Mouse (Mus musculus) v-Abl transformed pro-B cells (cell line): ENCODE data around the gene Tdrkh.

Experiments
- in situ Hi-C, 2 experiments: fragments of 400-800 bp; cut with MboI; formaldehyde crosslinking; loops; one replicate each; pipeline ENCODE4 v1.15.1; 2025; ENCODE audit not compliant: unreplicated experiment in 2 of 2

The Tdrkh gene

DNA sequence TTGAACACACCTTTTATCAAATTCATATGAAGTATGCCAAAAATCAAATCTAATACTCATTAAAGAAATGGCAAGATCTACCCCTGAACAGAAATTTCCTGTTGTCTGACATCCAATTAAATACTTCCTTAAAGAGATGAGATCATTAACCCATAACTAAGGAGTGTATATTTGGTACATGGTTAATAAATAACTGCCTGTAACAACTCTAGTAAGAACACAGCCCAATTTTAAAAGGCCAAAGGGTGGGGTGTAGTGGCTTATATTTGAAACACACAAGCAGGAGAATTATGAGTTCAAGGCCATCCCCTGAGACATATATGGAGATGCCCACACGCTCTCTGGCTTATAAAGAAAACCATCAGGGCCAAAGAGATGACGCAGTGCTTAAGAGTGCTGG, 36.3 kb downstream of the Tdrkh start:
- in situ Hi-C loops, result no loop called here

GRCm38 (mm10) chr3:94456529-94457000, 43.5 kb downstream of the Tdrkh start:
- in situ Hi-C loops, result loop anchor here (5.0 to 10.0 kb wide), 4 partner anchors 146 to 448 kb away; no protein-coding TSS in a partner anchor

GRCm38 (mm10) chr3:94457055-94457454, 44.0 kb downstream of the Tdrkh start:
- in situ Hi-C loops, result loop anchor here (5.0 to 10.0 kb wide), 4 partner anchors 145 to 448 kb away; no protein-coding TSS in a partner anchor

DNA sequence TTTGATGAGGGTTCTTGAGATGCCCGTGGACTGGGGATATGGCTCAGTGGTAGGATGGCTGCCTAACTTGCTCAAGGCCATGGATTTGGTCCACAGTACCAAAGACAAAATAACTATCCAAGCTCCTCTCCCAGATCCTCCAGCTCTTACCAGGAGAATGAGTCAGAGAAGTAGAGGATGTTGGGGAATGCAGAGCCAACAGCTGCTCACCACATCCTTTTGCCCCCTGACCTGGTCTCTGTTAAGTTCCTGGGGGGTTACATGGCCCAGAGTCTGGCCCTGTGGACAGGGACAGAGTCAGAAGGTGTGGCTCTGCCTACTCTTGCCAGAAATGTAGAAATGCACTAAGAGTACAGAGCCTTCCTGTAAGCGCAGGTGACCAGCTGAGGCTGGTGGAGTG, 46.8 kb downstream of the Tdrkh start:
- in situ Hi-C loops, result loop anchor here (5.0 to 10.0 kb wide), 4 partner anchors 142 to 445 kb away; no protein-coding TSS in a partner anchor

DNA sequence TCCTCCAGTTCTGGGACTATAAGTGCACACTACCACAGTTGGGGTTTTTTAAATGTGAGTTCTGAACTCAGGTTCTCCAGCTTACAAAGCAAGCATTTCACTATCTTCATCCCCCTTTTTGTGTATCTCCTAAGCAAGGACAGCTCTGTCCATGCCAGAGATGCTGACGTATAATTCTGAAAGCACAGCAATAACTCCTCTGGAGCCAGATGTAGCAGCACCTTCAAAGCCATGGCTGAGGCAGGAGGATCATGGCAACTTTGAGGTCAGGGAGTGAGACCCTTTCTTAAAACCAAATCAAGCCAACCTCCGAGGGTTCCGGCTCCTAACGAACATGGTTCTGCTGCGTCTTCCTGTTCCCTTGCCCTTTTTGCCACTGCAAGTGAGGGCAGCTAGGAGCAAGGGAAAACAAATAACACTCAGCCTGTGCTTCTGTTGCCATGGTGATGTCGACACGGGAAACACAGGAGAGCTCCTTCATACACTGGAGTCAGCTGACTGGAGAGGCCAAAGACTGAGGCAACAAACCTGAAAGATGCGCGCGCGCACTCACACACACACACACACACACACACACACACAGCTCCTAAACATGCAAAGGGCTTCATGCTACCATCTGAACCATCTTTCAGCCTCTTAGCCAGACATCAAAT, 51.0 kb downstream of the Tdrkh start:
- in situ Hi-C loops, result no loop called here

- in situ Hi-C loops, result no loop called here
Measured at GRCm38 (mm10) chr3:94465632-94466430, 52.8 kb downstream of the Tdrkh start.

GRCm38 (mm10) chr3:94468931-94469330, 55.9 kb downstream of the Tdrkh start:
- in situ Hi-C loops, result no loop called here

- in situ Hi-C loops, result no loop called here
Measured at GRCm38 (mm10) chr3:94472447-94473114, 59.5 kb downstream of the Tdrkh start.

GRCm38 (mm10) chr3:94473115-94473505, 60.0 kb downstream of the Tdrkh start:
- in situ Hi-C loops, result no loop called here

GRCm38 (mm10) chr3:94473567-94474232, 60.6 kb downstream of the Tdrkh start:
- in situ Hi-C loops, result no loop called here

GRCm38 (mm10) chr3:94476301-94477035, 63.4 kb downstream of the Tdrkh start:
- in situ Hi-C loops, result no loop called here

- in situ Hi-C loops, result no loop called here
Measured at GRCm38 (mm10) chr3:94477444-94477843, 64.4 kb downstream of the Tdrkh start.

DNA sequence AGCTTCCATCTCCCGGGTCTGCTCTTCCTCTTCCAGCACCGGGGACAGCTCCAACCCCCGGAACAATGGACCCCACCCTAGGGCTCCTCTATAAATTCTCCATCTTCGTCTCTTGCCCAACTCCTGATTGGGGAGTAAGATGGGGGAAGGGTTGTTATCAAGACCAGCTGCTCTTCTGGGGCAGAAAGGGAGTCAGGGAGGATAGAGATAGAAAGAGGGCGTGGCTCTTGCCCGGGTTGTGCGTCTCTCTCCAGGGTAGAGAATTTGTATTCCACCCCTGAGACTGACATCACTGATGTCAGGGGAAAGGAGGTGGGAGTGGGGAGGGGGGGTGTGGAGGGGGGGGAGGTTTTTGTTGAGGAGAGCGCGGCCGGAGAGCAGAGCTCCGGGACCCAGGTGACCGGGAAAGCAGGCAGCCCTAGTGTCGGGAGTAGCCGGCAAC, 64.9 kb downstream of the Tdrkh start, which contains the start of gene Celf3:
Gene Celf3 (plus strand): TSS at position 315 of the 442 bp plus-strand sequence.
- in situ Hi-C loops, result no loop called here

DNA sequence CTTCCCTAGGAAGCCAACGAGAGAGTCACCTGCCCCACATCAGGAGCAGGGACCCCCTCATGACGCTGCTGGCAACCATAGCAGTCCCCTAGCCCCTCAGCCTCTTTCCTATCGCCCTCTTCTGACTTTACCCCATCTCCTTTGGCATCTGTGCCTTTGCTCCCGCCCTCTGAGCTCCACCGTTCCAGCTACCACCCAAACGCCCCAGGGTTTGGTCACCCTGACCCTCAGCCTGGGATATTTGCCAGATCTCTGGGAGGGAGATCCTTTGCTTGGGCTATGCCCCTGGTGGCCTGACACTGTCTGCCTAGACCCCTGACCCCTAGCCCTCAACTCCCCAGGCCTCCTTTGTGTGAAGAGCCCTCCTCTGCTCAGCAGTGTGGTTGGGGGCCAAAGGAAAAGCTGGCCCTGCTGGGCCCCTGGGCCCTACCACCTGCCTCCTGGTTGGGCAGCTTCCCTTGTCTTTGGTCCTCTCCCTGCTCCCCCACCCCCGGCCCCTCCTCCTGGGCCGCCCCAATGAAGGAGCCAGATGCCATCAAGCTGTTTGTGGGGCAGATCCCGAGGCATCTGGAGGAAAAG, 65.6 kb downstream of the Tdrkh start:
- in situ Hi-C loops, result no loop called here

DNA sequence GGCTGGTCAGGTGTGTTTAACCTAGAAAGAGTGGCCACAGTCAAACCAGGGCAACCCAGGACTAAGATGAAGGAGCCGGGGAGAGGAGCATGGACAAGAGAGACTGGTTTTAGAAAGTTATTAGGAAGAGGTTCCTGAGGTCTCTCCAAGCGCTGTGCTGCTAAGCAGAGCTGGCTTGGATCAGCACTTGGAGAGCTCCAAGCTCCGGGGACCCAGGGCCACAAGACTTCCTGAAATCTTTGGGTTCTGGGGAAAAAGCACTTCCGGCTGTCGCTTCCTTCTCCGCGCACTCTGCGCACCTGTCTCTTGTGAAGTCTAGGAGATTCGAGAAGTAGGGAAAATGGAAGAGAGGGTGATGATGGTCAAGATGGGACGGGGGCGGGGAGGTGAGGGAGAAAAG, 66.5 kb downstream of the Tdrkh start:
- in situ Hi-C loops, result no loop called here

DNA sequence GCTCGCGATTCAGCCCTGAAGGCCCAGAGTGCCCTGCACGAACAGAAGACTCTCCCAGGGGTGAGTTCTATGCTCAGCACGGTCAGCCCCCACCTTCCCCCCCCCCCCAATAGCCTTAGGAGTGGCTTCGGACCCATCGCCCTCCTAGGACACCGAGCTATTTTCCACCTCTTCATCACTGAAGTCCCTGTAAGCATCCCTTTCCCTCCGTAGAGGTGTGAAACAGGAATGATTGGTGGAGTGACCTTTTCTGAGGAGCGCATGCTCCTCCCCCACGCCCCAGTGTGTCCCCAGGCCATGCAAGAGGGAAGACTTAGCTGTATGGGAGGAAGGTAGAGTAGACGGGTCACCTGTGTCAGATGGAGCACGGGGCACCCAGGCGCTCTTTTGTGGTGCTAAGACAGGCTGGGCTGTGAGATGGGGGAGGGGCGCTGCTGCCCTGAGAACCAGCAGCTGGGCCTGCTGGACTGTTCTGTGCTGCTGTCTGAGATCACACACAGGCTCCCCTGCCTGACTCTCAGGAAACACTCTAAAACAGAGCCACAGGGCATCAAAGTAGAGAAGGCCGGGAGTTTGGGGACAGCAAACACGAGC, 67.3 kb downstream of the Tdrkh start, which contains the start of gene Riiad1:
Gene Riiad1 (minus strand): TSS at position 51 of the 594 bp plus-strand sequence.
- in situ Hi-C loops, result no loop called here

- in situ Hi-C loops, result no loop called here
Measured at GRCm38 (mm10) chr3:94481429-94481828, 68.4 kb downstream of the Tdrkh start.

- in situ Hi-C loops, result no loop called here
Measured at GRCm38 (mm10) chr3:94482764-94483385, 69.8 kb downstream of the Tdrkh start.
